Mouse (Mus musculus): ENCODE measurements around the gene Clybl.

Clybl gene

DNA sequence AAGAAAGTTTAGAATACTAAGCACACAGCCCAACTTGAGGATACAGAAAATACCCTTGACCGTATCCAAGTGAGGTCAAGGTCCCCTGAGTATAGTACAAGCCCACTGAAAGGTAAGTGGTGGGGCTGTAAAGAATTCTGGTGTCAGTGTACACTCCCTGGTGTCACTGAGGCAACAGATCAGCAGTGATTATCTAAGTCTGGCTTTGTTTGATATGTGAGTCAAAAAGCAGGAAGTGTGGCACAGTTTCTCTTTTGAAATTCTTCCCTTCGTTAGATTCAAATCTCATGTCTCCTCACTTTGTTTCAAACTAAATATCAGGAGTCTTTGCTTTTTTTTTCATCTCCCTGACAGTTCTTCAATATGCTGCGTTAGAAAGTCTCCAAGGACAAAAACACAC, 251.1 kb downstream of the Clybl start:
- DNase-seq (ENCODE audit: low spot score): no peak

DNA sequence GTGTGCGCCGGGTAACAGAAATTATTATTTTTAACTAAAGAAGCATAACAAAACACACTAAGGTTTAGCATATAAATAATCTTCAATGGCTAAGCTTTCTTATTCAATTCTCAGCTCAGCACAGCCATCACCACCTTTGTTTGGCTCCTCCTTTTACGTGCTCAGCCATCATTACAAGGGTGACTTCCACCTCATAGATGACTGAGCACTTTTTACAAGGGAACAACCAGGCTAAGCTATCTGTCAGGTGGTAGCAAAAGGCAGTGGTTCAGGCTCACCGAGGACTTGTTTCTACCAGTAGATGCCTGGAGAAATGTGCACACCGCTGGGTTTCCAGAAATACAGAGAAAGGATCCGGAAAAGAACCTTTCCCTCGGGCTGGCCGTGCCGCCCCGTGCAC, 252.5 kb downstream of the Clybl start:
- DNase-seq (ENCODE audit: low spot score): no peak

DNA sequence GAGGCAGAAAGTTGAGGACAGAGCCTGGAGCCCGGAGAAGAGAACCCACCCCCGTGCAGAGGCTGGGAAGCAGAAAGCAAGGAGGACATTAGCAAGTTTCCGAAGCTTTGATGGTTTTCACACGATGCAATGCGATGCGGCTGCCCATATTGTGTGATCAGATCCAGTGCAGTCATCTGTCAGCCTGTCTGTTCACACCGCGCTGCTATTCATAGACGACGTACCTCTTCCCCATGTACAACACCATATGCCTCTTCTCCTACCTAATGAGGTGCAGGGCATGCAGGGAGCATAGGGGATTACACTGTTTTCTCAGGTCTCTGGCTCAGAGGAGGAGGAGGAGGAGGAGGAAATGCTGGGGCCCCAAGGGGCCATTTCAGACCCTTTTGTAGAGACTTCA, 255.3 kb downstream of the Clybl start:
- DNase-seq (ENCODE audit: low spot score): no peak

- no peak for DNase-seq (ENCODE audit: low spot score)
These were observed 268.3 kb downstream of the Clybl start for GRCm38 (mm10) chr14:122449601-122450495.

GRCm38 (mm10) chr14:122450496-122451382, 269.2 kb downstream of the Clybl start, which contains the start of gene Gm5089:
Gene Gm5089 (minus strand): TSS chr14:122451115.
- no peak for DNase-seq (ENCODE audit: low spot score)

GRCm38 (mm10) chr14:122451551-122452145, 270.1 kb downstream of the Clybl start:
- no peak for DNase-seq (ENCODE audit: low spot score)
